Mouse (Mus musculus): ENCODE results near the gene Fam185a. TPM values are rescaled to one million over a fixed set of nuclear protein-coding genes. Genes with fewer than 3 reads are reported as not detected.

Gene Fam185a
- polyA plus RNA-seq, 1 experiment from 2014 or later = 5.7 TPM

DNA sequence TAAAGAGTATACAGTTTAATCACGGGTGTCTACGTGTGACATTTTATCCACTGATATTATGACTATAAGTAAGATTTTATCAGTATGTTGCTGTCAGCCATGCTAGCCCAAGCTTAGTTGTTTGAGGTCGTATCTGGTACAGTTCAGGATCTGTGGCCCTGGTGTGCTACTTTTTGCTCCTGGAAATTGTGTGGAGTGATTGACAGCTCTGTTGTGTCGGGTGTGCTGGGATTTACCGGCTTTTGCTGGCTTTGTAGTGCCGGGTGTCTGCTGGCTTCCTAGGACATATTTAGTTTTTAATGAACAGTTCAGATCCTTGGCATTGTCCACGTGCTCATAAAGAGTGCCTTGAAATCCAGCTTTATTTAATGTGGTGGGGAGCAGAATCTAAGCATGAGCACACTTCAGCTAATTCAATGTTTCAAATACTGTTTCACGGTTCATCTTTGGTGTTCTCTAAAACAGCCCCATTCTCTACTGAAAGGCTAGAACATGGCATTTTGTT lies 11.8 kb downstream of the Fam185a start:
- Histone ChIP-seq H3K4me2 (replicated peaks) (no peak overlapping the region), H3K9ac (no peak overlapping the region), H3K4me3 (no peak overlapping the region), H3K27me3 (no peaks in the 10 kb centered on the region), H3K36me3 (no peaks in the 10 kb centered on the region), H3K9me3 (no peaks in the 10 kb centered on the region), H3K27ac (no peak overlapping the region), H3K4me1 (peaks cover 7% of the 10 kb centered on the region; the same call in 1 of the 2 replicates)
- ATAC-seq (ENCODE audit: insufficient number of reproducible peaks, insufficient read depth, low FRiP score, low TSS enrichment) = no peak
- WGBS = 58% methylated on average over 8 of the region's 8 CpGs

DNA sequence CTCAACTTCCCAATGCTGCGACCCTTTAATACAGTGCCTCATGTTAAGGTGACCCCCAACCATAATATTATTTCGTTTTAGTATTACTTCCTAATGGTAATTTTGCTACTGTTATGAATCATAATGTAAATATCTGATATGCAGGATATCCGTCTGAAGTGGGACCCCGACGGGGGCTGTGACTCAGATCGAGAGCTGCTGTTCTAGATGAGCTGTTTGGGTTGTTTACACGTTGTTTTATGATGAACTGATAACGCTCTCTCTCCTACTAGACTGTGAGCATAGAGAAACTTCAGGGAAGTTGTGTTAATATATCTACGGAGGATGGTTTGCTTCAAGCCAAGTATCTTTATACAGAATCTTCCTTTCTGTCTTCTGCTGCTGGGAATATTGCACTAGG lies 13.7 kb downstream of the Fam185a start:
- no peak overlapping the region for H3K9ac ChIP-seq
- 91% methylated on average over 9 of the region's 9 CpGs for WGBS

DNA sequence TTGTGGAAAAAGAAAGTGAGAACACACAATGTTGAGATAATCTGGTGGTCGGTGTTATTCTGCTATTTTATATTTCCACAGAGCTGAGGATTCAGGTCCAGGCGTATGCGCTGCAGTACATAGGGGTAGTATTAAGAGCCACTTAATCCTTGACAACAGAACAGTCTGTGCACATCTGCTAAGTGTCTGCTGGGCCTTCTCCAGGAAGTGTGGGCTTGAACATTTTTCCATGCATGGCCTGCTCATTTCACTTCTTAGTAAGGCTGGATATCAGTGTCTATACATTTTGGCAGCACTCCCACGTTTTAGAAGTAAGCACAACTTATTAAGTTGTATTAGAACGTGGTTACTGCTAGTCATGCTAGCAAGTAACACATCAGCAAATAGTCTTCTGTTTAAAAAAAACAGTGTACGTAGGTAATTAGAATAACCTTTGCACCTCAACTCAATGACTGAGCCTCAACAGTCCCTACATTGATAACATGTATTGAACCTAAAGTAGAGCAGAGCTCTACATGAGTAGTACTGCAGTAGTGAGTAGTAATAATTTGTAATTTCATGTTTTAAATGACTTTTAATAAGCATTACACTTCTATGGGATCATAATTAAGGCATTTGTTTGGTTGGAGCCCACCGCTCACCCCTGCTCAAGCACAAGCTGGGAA lies 14.8 kb downstream of the Fam185a start:
- H3K4me1 ChIP-seq = peaks cover 5% of the 10 kb centered on the region; the same call in 1 of the 2 replicates
- H3K4me2 ChIP-seq (replicated peaks) = no peak overlapping the region
- H3K27me3 ChIP-seq = no peaks in the 10 kb centered on the region
- H3K36me3 ChIP-seq = no peaks in the 10 kb centered on the region
- 89% methylated on average over 7 of the region's 7 CpGs for WGBS
- no peak overlapping the region for H3K4me3 ChIP-seq
- ATAC-seq (ENCODE audit: insufficient number of reproducible peaks, insufficient read depth, low FRiP score, low TSS enrichment) = no peak
- no peak overlapping the region for H3K9ac ChIP-seq
- no peak overlapping the region for H3K27ac ChIP-seq
- no peaks in the 10 kb centered on the region for H3K9me3 ChIP-seq

More for the DNA sequence above, 13.7 kb downstream of the Fam185a start:
- Histone ChIP-seq H3K4me3 (no peak overlapping the region), H3K9me3 (no peaks in the 10 kb centered on the region), H3K4me1 (peaks cover 7% of the 10 kb centered on the region; the same call in 1 of the 2 replicates), H3K36me3 (no peaks in the 10 kb centered on the region), H3K4me2 (replicated peaks) (no peak overlapping the region), H3K27me3 (no peaks in the 10 kb centered on the region), H3K27ac (no peak overlapping the region)
- ATAC-seq (ENCODE audit: insufficient number of reproducible peaks, insufficient read depth, low FRiP score, low TSS enrichment) = no peak

DNA sequence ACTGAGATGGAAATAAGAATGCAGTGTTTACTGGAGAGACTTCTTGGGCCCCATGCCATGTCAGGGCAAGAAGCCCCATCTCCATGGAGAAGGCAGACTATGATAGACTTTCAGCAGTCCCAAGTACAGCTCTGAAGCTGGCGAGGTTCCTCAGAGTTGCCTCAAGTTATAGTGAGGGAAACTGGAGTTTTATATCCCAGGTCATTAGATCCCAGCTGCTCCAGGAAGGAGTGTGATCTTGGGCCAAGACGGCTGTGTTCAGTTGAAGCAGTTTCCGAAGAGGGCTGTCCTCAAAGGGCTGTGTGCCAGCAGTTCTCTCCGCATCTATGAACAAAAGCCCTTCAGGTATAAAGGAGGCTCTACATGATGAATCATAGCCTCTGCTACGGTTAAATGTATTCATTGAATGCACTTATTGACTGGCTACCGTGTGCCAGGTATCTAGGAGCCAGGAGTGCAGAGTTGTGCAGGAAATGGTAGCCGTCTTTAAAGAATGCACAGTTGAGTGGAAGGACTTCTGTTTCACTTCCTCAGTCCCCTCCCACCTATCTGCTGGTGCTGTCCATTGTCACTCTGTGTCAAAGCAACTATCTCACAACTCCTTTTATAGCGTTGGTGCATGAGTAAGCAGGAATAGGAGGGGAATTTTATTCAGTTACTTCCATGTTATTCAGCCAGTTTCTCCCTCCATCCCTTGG lies 16.2 kb downstream of the Fam185a start:
- peaks cover 3% of the 10 kb centered on the region; the same call in 1 of the 2 replicates for H3K4me1 ChIP-seq
- H3K27ac ChIP-seq = no peak overlapping the region
- no peak for ATAC-seq (ENCODE audit: insufficient number of reproducible peaks, insufficient read depth, low FRiP score, low TSS enrichment)
- no peak overlapping the region for H3K4me2 ChIP-seq (replicated peaks)
- H3K27me3 ChIP-seq = no peaks in the 10 kb centered on the region
- H3K9ac ChIP-seq = no peak overlapping the region
- 83% methylated on average over 8 of the region's 8 CpGs for WGBS
- H3K36me3 ChIP-seq = no peaks in the 10 kb centered on the region
- no peak overlapping the region for H3K4me3 ChIP-seq
- no peaks in the 10 kb centered on the region for H3K9me3 ChIP-seq

DNA sequence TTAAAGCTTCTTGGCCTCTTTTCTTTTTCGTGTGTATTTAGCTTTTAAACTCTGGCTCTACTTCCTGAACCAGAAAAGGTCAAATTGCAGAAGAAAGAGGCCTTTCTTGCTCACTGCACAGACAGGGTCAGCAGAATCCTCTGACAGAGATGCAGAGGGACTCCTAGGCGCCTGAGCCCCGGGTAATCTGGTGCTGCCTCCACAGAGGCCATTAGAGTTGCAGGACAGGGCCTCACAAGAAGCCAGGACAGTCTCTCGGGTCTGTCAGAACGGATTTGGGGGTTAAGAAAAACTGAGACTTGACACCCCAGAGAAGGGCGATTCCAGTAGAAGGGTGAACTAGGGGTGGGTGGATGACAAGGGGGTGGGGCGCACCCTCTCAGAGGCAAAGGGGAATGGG lies 42.6 kb downstream of the Fam185a start:
- H3K4me2 ChIP-seq (replicated peaks) = no peak overlapping the region
- no peak for ATAC-seq (ENCODE audit: insufficient number of reproducible peaks, insufficient read depth, low FRiP score, low TSS enrichment)
- WGBS = 39% methylated on average over 7 of the region's 7 CpGs
- no peak overlapping the region for H3K4me3 ChIP-seq
- H3K36me3 ChIP-seq = no peaks in the 10 kb centered on the region
- no peak overlapping the region for H3K27ac ChIP-seq
- H3K27me3 ChIP-seq = no peaks in the 10 kb centered on the region
- H3K9ac ChIP-seq = no peak overlapping the region
- H3K9me3 ChIP-seq = no peaks in the 10 kb centered on the region
- peaks cover 7% of the 10 kb centered on the region; the same call in 1 of the 2 replicates for H3K4me1 ChIP-seq

DNA sequence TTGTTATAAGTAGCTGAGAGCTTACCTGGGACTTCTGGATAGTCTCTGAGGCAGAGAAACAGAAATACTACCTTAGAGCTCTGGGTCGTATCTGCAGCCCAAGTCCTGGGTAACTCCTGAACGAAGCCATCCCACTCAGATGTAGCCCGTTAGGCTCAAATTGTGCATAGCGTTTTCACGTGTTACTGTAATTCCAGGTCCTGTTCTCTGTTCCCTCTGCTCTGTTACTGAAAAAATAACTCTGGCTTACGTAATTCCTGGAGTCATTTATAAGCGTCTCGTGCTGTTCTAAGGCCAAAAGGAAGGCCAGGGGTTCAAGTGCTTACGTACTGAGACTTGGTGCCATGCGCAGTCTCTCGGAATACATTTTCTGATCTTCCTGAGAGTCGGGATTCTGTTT lies 43.3 kb downstream of the Fam185a start:
- WGBS = 69% methylated on average over 12 of the region's 12 CpGs
- no peak overlapping the region for H3K9ac ChIP-seq
- no peak overlapping the region for H3K4me2 ChIP-seq (replicated peaks)
- H3K4me1 ChIP-seq = peaks cover 7% of the 10 kb centered on the region; the same call in 1 of the 2 replicates
- no peak for ATAC-seq (ENCODE audit: insufficient number of reproducible peaks, insufficient read depth, low FRiP score, low TSS enrichment)
- H3K36me3 ChIP-seq = no peaks in the 10 kb centered on the region
- no peak overlapping the region for H3K4me3 ChIP-seq
- no peak overlapping the region for H3K27ac ChIP-seq
- H3K9me3 ChIP-seq = no peaks in the 10 kb centered on the region
- H3K27me3 ChIP-seq = no peaks in the 10 kb centered on the region

DNA sequence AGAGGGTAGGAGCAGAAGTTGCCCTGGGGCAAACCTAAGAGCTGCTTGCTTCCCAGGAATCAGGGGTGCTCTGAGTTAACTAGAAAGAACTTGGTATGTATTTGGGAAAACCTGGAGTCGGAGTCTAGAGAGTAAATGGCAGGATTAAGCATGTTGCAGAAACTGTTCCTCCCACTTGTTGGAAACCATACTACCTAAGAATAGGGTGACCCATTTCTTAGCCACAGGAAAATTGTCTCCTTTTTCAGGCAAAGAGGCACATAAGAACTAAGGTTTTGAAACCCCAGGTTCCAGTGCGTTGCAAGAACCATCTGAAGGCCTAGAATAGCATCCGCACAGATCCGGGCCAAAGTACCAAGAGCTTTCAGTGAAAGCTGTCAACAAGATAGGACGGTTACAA lies 53.7 kb downstream of the Fam185a start:
- no peak overlapping the region for H3K4me2 ChIP-seq (replicated peaks)
- H3K36me3 ChIP-seq = no peaks in the 10 kb centered on the region
- peaks cover 13% of the 10 kb centered on the region; the same call in 1 of the 2 replicates for H3K4me1 ChIP-seq
- H3K4me3 ChIP-seq = no peak overlapping the region
- ATAC-seq (ENCODE audit: insufficient number of reproducible peaks, insufficient read depth, low FRiP score, low TSS enrichment) = no peak
- H3K27ac ChIP-seq = no peak overlapping the region
- H3K9ac ChIP-seq = no peak overlapping the region
- WGBS = 92% methylated on average over 5 of the region's 5 CpGs
- no peaks in the 10 kb centered on the region for H3K27me3 ChIP-seq
- no peaks in the 10 kb centered on the region for H3K9me3 ChIP-seq

DNA sequence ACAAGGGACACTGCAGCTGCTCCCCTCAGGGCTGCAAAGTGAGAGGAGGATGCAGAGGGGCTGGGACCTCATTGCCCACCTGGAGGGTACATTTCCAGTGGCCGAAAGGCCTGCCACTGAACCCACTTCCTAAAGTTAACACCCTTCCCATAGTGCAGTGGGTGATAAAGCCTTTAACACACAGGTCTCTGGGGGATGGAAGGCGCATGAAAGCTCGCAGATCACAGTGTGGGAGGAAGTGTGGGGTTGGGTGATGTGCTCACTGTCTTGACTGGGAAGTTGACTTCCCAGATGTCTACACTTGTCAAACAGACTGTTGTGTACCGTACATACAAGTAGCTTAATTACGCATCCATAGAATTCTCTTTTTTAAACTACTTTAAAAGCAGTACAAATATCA lies 55.0 kb downstream of the Fam185a start:
- 92% methylated on average over 5 of the region's 5 CpGs for WGBS
- H3K36me3 ChIP-seq = no peaks in the 10 kb centered on the region
- no peak overlapping the region for H3K27ac ChIP-seq

DNA sequence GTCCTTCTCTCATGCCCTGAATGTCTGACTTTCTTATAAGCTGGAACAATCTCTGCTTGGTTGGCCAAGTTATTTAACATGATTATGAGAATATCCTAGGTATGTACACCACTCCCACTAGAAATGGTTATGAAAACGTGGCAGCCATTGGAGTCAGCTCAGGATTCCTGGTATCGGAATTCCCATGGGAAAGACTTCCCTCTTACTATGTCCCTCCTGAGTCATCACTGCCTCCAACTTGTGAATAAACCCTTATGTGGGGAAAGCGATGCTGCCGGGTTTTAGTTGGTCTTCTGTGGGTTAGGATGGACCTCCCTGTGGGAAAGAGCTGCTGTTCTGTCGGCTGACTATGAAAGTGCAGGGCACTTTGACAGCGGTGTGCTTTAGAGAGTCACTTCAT lies 56.8 kb downstream of the Fam185a start:
- Histone ChIP-seq H3K36me3 (no peaks in the 10 kb centered on the region), H3K27me3 (no peaks in the 10 kb centered on the region), H3K4me2 (replicated peaks) (no peak overlapping the region), H3K27ac (no peak overlapping the region), H3K9ac (no peak overlapping the region), H3K4me3 (no peak overlapping the region), H3K9me3 (no peaks in the 10 kb centered on the region), H3K4me1 (peaks cover 19% of the 10 kb centered on the region; the same call in 1 of the 2 replicates)
- 83% methylated on average over 6 of the region's 6 CpGs for WGBS
- no peak for ATAC-seq (ENCODE audit: insufficient number of reproducible peaks, insufficient read depth, low FRiP score, low TSS enrichment)

More for the DNA sequence above, 55.0 kb downstream of the Fam185a start:
- no peaks in the 10 kb centered on the region for H3K27me3 ChIP-seq
- H3K4me1 ChIP-seq = peaks cover 18% of the 10 kb centered on the region; the same call in 1 of the 2 replicates
- no peak for ATAC-seq (ENCODE audit: insufficient number of reproducible peaks, insufficient read depth, low FRiP score, low TSS enrichment)
- no peak overlapping the region for H3K9ac ChIP-seq
- H3K9me3 ChIP-seq = no peaks in the 10 kb centered on the region
- H3K4me3 ChIP-seq = no peak overlapping the region
- no peak overlapping the region for H3K4me2 ChIP-seq (replicated peaks)

DNA sequence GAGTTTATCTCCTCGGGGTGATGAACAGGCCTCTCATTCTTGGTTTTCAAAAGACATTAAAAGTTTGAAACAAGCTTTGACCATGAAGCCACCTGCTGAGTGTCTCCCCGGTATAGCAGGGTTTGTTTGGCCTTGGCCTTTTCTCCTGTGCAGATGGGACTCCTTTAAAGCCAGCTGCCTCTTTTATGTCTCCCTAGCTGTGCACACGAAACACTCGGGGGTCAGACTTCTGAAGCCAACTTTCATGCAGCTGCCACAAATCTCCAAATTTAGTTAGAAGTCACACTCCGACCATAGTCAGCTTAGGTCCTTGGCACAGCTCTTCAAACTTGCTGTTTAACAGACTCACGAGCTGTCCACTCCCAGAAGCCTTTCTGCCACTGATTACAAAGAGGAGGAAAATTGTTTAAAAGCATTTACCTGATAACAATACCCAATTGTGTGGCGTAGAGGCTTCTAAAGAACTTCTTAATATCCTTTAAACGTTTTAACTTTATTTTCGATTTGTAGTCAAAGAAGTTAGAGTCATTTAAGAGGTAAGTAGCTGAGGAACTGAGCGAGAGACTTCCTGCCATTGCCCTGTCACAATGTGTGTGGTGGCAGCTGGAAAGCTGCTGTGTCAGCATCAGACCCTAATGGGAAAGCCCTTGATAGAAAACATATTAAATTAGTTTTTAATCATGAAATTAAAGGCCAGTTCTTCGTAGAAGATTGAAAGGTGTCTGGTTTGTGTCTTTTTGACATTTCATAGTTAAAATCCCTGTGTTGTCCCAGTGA lies 57.9 kb downstream of the Fam185a start:
- no peak overlapping the region for H3K27ac ChIP-seq
- WGBS = 52% methylated on average over 11 of the region's 11 CpGs
- ATAC-seq (ENCODE audit: insufficient number of reproducible peaks, insufficient read depth, low FRiP score, low TSS enrichment) = no peak

DNA sequence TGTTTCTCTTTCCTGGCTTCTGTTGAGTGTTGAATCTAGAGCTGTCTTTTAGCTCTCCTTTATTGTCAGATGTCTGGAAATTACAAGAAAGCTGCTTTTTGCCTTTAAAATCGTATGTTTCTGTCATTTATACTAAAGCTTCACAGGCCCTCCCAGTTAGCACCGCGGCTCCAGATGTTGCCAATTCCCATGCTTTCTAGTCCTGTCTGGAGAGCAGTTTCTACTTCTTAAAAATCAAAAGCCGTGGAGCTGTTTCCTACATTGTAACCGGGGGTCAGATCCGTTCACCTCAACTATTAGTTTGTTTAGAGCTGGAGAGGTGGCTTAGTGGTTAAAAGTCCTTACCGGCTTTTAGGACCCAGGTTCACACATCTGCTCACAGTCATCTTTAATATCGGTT lies 58.5 kb downstream of the Fam185a start:
- no peak overlapping the region for H3K27ac ChIP-seq
- WGBS = 44% methylated on average over 8 of the region's 8 CpGs

More for the DNA sequence above, 57.9 kb downstream of the Fam185a start:
- no peak overlapping the region for H3K9ac ChIP-seq
- no peaks in the 10 kb centered on the region for H3K9me3 ChIP-seq
- no peaks in the 10 kb centered on the region for H3K36me3 ChIP-seq
- H3K4me2 ChIP-seq (replicated peaks) = no peak overlapping the region
- H3K4me1 ChIP-seq = peaks cover 21% of the 10 kb centered on the region
- no peak overlapping the region for H3K4me3 ChIP-seq
- no peaks in the 10 kb centered on the region for H3K27me3 ChIP-seq

More for the DNA sequence above, 58.5 kb downstream of the Fam185a start:
- ATAC-seq (ENCODE audit: insufficient number of reproducible peaks, insufficient read depth, low FRiP score, low TSS enrichment) = no peak
- Histone ChIP-seq H3K4me3 (no peak overlapping the region), H3K9me3 (no peaks in the 10 kb centered on the region), H3K27me3 (no peaks in the 10 kb centered on the region), H3K4me2 (replicated peaks) (no peak overlapping the region), H3K9ac (no peak overlapping the region), H3K4me1 (peaks cover 21% of the 10 kb centered on the region), H3K36me3 (no peaks in the 10 kb centered on the region)
